Mouse (Mus musculus) thymus, postnatal 36 days (tissue): ENCODE data around the gene Ier2.

Experiments
- DNase-seq, 2 experiments: peaks; one replicate each; pipeline ENCODE4 v3.0.0; 2022; ENCODE audit warnings: mixed read lengths in 2 of 2

The Ier2 gene

GRCm38 (mm10) chr8:84661458-84661871 lies 1.2 kb downstream of the Ier2 start:
- DNase-seq: peak; percentile 72 to 81

- DNase-seq: peak; percentile 39 to 51
Observed at GRCm38 (mm10) chr8:84660819-84661457, 1.7 kb downstream of the Ier2 start.

- DNase-seq: peak; percentile 77 to 85
Observed at GRCm38 (mm10) chr8:84659936-84660818, 2.5 kb downstream of the Ier2 start.

GRCm38 (mm10) chr8:84658951-84659350 lies 3.7 kb downstream of the Ier2 start:
- no peak for DNase-seq

- DNase-seq: no peak
Observed at GRCm38 (mm10) chr8:84657680-84658079, 5.0 kb downstream of the Ier2 start.

GRCm38 (mm10) chr8:84657203-84657602 lies 5.4 kb downstream of the Ier2 start:
- DNase-seq: no peak

- peak; percentile 73 to 85 for DNase-seq
Observed at GRCm38 (mm10) chr8:84656641-84657126, 6.0 kb downstream of the Ier2 start.

GRCm38 (mm10) chr8:84656191-84656525 lies 6.5 kb downstream of the Ier2 start:
- peak in 1 of 2 experiments; percentile 22 for DNase-seq

- DNase-seq: no peak
Observed at GRCm38 (mm10) chr8:84655336-84656190, 7.1 kb downstream of the Ier2 start.

- DNase-seq: peak in 1 of 2 experiments; percentile 26
Observed at GRCm38 (mm10) chr8:84654597-84654996, 8.1 kb downstream of the Ier2 start.

- no peak for DNase-seq
Observed at GRCm38 (mm10) chr8:84653092-84653631, 9.5 kb downstream of the Ier2 start.

GRCm38 (mm10) chr8:84650213-84650612 lies 12.4 kb downstream of the Ier2 start:
- no peak for DNase-seq

- no peak for DNase-seq
Observed at GRCm38 (mm10) chr8:84647461-84647901, 15.2 kb downstream of the Ier2 start.

GRCm38 (mm10) chr8:84646800-84647199 lies 15.9 kb downstream of the Ier2 start:
- no peak for DNase-seq

GRCm38 (mm10) chr8:84643019-84643418 lies 19.6 kb downstream of the Ier2 start:
- no peak for DNase-seq

- no peak for DNase-seq
Observed at GRCm38 (mm10) chr8:84641578-84642361, 20.9 kb downstream of the Ier2 start.

- no peak for DNase-seq
Observed at GRCm38 (mm10) chr8:84640617-84641294, 21.9 kb downstream of the Ier2 start.

- no peak for DNase-seq
Observed at GRCm38 (mm10) chr8:84640010-84640588, 22.6 kb downstream of the Ier2 start.

GRCm38 (mm10) chr8:84639162-84640009 lies 23.3 kb downstream of the Ier2 start:
- peak; percentile 91 to 93 for DNase-seq
